Mouse (Mus musculus) left cerebral cortex, adult 6 months (tissue): ENCODE results near the gene Kcnf1. TPM values are rescaled to one million over a fixed set of nuclear protein-coding genes. Genes with fewer than 3 reads are reported as not detected.

ENCODE experiments used
- long read RNA-seq, 2 experiments: library from polyadenylated mRNA; unstranded; transcript quantifications; one replicate each; pipeline ENCODE4 v2.0.0; 2019 to 2020
- polyA plus RNA-seq: library from polyadenylated mRNA; unstranded; fragments of <200 nt; fragmentation: Nextera tagmentation; gene quantifications from 2 replicates; pipeline ENCODE4 v1.2.3, GENCODE M21; 2021

Kcnf1 gene
- 27.3 and 27.8 TPM in 2 replicates for polyA plus RNA-seq
- long read RNA-seq, experiment 1, full-length matches to known transcripts: 319 of 321 reads
- long read RNA-seq, experiment 1, partial matches to known transcripts: 0 of 321 reads
- long read RNA-seq, experiment 1, other reads (novel, unspliced or antisense): 2 of 321 reads
- long read RNA-seq, experiment 2, full-length matches to known transcripts: 44 of 45 reads
- long read RNA-seq, experiment 2, partial matches to known transcripts: 0 of 45 reads
- long read RNA-seq, experiment 2, other reads (novel, unspliced or antisense): 1 of 45 reads

GRCm38 (mm10) chr12:17176757-17177092, at the start of gene Kcnf1:
TSS of gene Kcnf1 (minus strand) at chr12:17176888.

Other genes starting within 250 kb of the Kcnf1 start
- gene Pqlc3, start 176.5 kb downstream of the Kcnf1 start, polyA plus RNA-seq: 0.74 and 1.2 TPM in 2 replicates
- gene 2410004P03Rik, start 165.2 kb downstream of the Kcnf1 start, polyA plus RNA-seq: 1.7 and 2.1 TPM in 2 replicates
- gene Pdia6, start 89.7 kb upstream of the Kcnf1 start, polyA plus RNA-seq: 79.1 and 92.1 TPM in 2 replicates
- 0.29 and 1.6 TPM in 2 replicates for gene Atp6v1c2, start 152.5 kb upstream of the Kcnf1 start, polyA plus RNA-seq
- 4.7 and 6.0 TPM in 2 replicates for gene Nol10, start 171.6 kb upstream of the Kcnf1 start, polyA plus RNA-seq